Mouse (Mus musculus) small intestine, adult 2 months (tissue): ENCODE results near the gene Epha4. TPM values are rescaled to one million over a fixed set of nuclear protein-coding genes. Genes with fewer than 3 reads are reported as not detected.

Experiments used
- H3K27ac ChIP-seq: fragments of 200-500 bp; 2 replicates; pipeline ENCODE4 v1.5.1; 2012; ENCODE audit warnings: low read depth, low read length, control low read depth, inconsistent platforms; ENCODE audit not compliant: insufficient read depth
- H3K27me3 ChIP-seq: fragments of 200-500 bp; 2 replicates; pipeline ENCODE4 v1.6.1; 2012; ENCODE audit warnings: mild to moderate bottlenecking, moderate library complexity, low read length, inconsistent platforms; ENCODE audit not compliant: control insufficient read depth, insufficient read depth
- H3K36me3 ChIP-seq: fragments of 200-500 bp; 2 replicates; pipeline ENCODE4 v1.6.1; 2012; ENCODE audit warnings: mild to moderate bottlenecking, low read length, control low read depth, inconsistent platforms; ENCODE audit not compliant: control insufficient read depth, insufficient read depth
- H3K4me1 ChIP-seq: fragments of 200-500 bp; 2 replicates; pipeline ENCODE4 v1.6.1; 2012; ENCODE audit warnings: low read length, inconsistent platforms, mixed read lengths; ENCODE audit not compliant: control insufficient read depth, insufficient read depth, insufficient read length
- H3K4me3 ChIP-seq: fragments of 200-500 bp; 2 replicates; pipeline ENCODE4 v1.5.1; 2012; ENCODE audit warnings: low read depth, mild to moderate bottlenecking, control low read depth, inconsistent platforms, low read length, moderate library complexity
- CTCF ChIP-seq: fragments of 200-500 bp; IDR thresholded peaks from 2 replicates; pipeline ENCODE4 v1.5.1; 2012; ENCODE audit warnings: low read depth, mild to moderate bottlenecking, control low read depth, inconsistent platforms, low read length, moderate library complexity, mixed read lengths; ENCODE audit not compliant: insufficient replicate concordance, insufficient read length; ENCODE audit errors: extremely low read depth
- POLR2A ChIP-seq: fragments of 200-500 bp; IDR thresholded peaks from 2 replicates; pipeline ENCODE4 v1.6.1; 2012; ENCODE audit warnings: low read depth, mild to moderate bottlenecking, control low read depth, inconsistent platforms, low read length, moderate library complexity
- WGBS: fragments of 180-500 bp; shearing (Covaris S2); methylation state at CpG from one replicate; pipeline ENCODE4 v1.1.7; 2018; 5-methylcytosine and 5-hydroxymethylcytosine counted together
- polyA plus RNA-seq: library from polyadenylated mRNA; depleted of rRNA; stranded (reverse); fragments of >200 nt; gene quantifications from 2 replicates; pipeline ENCODE4 v1.2.3, GENCODE M21; 2012

Epha4 gene
- polyA plus RNA-seq, 1 experiment, result 2.6 TPM

DNA sequence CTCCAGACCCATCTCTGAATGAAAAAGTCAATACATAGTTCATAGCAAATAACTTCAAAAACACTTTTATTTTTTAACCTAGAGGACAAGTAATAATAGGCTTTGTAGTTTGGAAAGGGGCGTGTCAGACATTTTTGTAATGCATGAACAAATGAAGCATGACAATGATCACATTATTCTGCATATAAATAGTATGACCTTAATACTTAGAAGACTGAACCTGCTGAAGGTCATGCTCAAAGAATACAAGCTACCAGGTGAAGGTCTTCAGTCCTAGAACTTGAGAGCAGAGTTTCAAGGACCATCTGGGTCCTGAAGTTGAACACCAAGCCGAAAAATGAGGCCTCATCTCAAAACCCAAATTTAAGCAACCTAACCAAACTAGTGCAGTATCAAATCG lies 62.2 kb downstream of the Epha4 start:
- TF ChIP-seq POLR2A, result no peak
- TF ChIP-seq CTCF, result no peak
- WGBS, result 90% methylated on average over 3 of the region's 3 CpGs

DNA sequence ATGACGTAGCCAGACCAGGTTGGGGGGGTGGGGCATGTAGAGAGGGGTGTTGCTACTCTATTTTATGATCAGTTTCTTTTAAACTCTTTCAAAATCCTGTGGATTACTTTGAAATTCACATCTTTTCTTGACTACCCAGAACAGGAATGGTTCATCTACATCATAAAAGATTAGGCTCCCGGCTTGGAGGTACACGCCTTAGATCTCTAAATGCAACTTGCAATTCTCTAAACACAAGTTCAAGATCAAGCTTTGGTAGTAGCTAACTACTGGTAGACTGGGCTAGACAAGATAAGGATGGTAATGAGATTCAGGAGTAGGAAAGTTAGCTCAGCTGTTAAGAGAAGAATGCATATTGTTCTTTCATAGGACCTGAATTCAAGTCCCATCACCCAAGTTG lies 63.3 kb downstream of the Epha4 start:
- H3K4me1 ChIP-seq, result no peaks in the 10 kb centered on the region
- no peak overlapping the region for H3K4me3 ChIP-seq
- no peaks in the 10 kb centered on the region for H3K36me3 ChIP-seq
- 71% methylated on average over 3 of the region's 3 CpGs for WGBS
- no peaks in the 10 kb centered on the region for H3K27me3 ChIP-seq
- TF ChIP-seq CTCF (no peak), POLR2A (no peak)
- H3K27ac ChIP-seq, result no peak overlapping the region

More for the DNA sequence above, 62.2 kb downstream of the Epha4 start:
- H3K27me3 ChIP-seq, result no peaks in the 10 kb centered on the region
- no peak overlapping the region for H3K27ac ChIP-seq
- H3K4me1 ChIP-seq, result no peaks in the 10 kb centered on the region
- H3K36me3 ChIP-seq, result no peaks in the 10 kb centered on the region
- no peak overlapping the region for H3K4me3 ChIP-seq

DNA sequence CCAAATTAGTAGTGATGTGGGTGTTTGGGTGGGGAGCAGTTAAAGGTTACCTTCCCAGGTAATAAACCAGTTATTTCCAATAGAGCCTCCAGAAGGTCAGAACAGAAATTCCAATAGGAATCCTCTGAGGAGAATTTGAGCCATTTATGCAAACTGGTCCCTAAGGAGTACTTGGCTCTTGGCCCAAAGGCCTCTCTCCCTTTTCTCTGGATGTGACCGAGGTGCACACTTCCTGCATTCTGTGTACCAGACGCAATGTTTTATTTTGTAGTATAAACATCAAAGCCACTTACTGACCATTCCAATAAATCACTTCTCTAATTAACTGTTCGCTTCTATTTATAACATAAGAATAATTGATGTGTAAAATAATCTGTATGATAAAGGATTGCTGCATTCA lies 64.7 kb downstream of the Epha4 start:
- no peak for TF ChIP-seq CTCF
- TF ChIP-seq POLR2A, result no peak

DNA sequence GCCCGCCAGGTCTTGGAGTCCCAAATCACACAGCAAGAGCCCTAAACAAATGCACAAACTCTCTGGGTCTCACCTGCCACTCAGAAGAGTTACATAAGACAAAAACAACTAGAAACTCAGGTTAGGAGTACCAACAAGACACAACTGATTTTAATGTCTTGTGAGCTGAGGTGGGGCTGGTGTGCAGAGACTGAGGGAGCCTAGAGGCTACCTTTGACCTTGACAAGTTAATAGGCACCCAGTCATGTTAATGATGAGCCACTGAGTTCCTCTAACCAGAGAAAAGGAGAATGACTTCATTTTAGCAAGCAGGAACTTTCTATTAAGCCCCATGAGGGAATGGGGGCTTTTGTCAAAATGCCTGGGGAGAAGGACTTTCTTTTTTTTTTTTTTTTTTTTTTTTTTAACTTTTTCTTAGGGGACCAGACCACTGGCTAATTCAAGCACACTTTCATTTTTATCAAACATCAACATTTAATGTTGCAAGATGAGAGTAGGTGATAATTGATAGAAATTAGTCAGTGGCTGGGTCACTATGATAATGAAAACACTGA lies 67.8 kb downstream of the Epha4 start:
- H3K27me3 ChIP-seq, result no peaks in the 10 kb centered on the region
- H3K27ac ChIP-seq, result no peak overlapping the region
- no peak overlapping the region for H3K4me3 ChIP-seq
- H3K4me1 ChIP-seq, result 0 out of 2 replicates have a peak, but pooled peaks cover 5% of the 10 kb centered on the region
- 97% methylated on average over 1 of the region's 1 CpGs for WGBS
- TF ChIP-seq POLR2A (no peak), CTCF (no peak)
- H3K36me3 ChIP-seq, result no peaks in the 10 kb centered on the region

More for the DNA sequence above, 64.7 kb downstream of the Epha4 start:
- Histone ChIP-seq H3K4me3 (no peak overlapping the region), H3K27ac (no peak overlapping the region), H3K36me3 (no peaks in the 10 kb centered on the region), H3K4me1 (no peaks in the 10 kb centered on the region), H3K27me3 (no peaks in the 10 kb centered on the region)
- WGBS, result 64% methylated on average over 3 of the region's 3 CpGs

DNA sequence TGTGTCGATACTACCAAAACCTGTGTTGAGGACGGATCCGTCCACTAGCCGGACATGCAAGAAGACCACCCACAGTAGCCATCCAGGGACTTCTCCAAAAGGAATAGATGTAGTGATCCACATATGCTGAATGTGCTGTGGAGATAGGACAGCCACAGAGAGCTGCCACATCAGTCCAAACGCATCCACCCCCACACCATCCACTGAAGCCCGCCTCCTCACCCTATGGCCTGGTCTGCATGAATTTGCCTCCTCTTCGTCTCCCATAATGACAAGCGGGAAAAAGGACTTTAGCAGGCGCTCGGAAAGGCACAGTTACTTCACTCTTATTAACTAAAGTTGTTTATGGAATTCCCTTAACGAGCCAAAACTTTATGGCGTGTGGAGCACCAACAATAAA lies 68.5 kb downstream of the Epha4 start:
- Histone ChIP-seq H3K36me3 (no peaks in the 10 kb centered on the region), H3K4me3 (no peak overlapping the region), H3K27me3 (no peaks in the 10 kb centered on the region), H3K4me1 (peaks cover 5% of the 10 kb centered on the region), H3K27ac (no peak overlapping the region)
- 81% methylated on average over 12 of the region's 12 CpGs for WGBS
- TF ChIP-seq POLR2A, result no peak
- TF ChIP-seq CTCF, result no peak

DNA sequence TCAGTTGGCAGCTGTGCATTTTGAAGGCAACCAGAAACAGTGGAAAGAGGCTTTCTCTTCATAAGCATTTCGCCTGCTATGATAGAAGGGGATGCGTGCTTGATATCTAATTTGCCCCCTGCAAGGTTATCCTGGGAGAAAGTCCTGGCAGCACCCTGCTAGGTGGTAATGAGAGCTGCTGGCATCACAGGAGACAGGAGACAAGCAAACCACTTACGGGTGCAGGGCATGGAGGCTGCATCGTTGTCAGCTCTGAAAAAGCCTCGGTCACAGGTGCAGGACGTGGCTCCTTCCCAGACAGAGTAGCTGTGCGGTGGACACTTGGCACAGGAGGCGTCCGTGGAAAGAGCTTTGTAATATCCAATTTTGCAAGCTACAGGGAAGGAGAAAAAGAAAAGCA lies 70.2 kb downstream of the Epha4 start:
- Histone ChIP-seq H3K27me3 (no peaks in the 10 kb centered on the region), H3K36me3 (no peaks in the 10 kb centered on the region), H3K4me1 (peaks cover 5% of the 10 kb centered on the region), H3K4me3 (peak overlapping the region; percentile 1; the same call in 1 of the 2 replicates), H3K27ac (peak overlapping the region; percentile 20; the same call in 1 of the 2 replicates)
- TF ChIP-seq POLR2A (no peak), CTCF (no peak)
- 37% methylated on average over 9 of the region's 9 CpGs for WGBS

DNA sequence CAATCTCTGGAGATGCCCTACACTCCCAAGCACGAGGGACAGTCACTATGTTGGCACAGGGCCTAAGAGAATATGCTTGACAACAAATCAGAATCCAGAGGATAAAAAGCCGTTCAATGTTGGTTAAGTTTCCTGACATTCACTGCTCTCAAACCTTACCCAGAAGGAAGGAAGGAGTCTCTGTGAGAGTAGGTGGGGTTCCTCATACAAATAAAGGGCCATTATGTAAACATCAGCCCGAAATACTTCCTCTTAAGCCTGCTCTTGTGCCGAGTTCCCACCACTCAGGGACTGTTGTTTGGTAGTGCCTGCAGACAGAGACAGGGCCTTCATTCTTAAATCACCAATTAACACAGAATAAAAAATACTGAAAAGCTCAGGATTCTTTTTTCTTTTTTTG lies 72.9 kb downstream of the Epha4 start:
- Histone ChIP-seq H3K36me3 (no peaks in the 10 kb centered on the region), H3K4me3 (no peak overlapping the region), H3K27ac (no peak overlapping the region), H3K4me1 (peaks cover 5% of the 10 kb centered on the region), H3K27me3 (no peaks in the 10 kb centered on the region)
- 5% methylated on average over 4 of the region's 4 CpGs for WGBS
- TF ChIP-seq CTCF, result no peak
- no peak for TF ChIP-seq POLR2A
